Mouse (Mus musculus): Measurements from ENCODE around the gene Adtrp. TPM values are rescaled to one million over a fixed set of nuclear protein-coding genes. Genes with fewer than 3 reads are reported as not detected.

The Adtrp gene
- polyA plus RNA-seq, 1 experiment from 2014 or later = 1.3 TPM

DNA sequence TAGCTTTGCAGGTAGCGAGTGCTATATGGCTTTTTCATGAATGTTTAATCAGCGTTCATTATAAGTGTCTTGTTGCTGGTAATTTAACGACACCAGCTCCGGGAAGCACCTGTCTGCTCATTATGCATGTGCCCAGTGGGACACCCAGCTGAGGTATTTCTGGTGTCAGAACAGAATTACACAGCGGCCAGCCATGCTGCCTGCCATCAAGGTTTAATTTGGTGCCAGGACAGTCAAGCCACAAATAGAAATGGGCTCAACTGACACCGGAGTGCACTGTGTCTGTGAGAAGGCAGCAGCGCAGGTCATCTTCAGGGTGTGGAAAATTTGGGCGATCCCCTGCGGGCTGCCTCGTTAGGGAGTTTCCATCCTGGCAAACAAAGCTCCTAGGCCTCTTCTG lies 87.0 kb downstream of the Adtrp start:
- Histone ChIP-seq H3K4me1 (peaks cover 27% of the 10 kb centered on the region), H3K4me3 (no peak overlapping the region), H3K27me3 (no peaks in the 10 kb centered on the region), H3K27ac (no peak overlapping the region), H3K9me3 (no peaks in the 10 kb centered on the region), H3K9ac (no peak overlapping the region), H3K4me2 (replicated peaks) (no peak overlapping the region), H3K36me3 (no peaks in the 10 kb centered on the region)
- no peak for ATAC-seq (ENCODE audit: low FRiP score, low read depth)
- WGBS = 35% methylated on average over 10 of the region's 10 CpGs

GRCm38 (mm10) chr13:41758550-41759465 lies 88.7 kb downstream of the Adtrp start:
- no peak for ATAC-seq (ENCODE audit: low FRiP score, low read depth)
- H3K27me3 ChIP-seq = no peaks in the 10 kb centered on the region
- no peak overlapping the region for H3K9ac ChIP-seq
- no peaks in the 10 kb centered on the region for H3K9me3 ChIP-seq
- no peak overlapping the region for H3K27ac ChIP-seq
- no peaks in the 10 kb centered on the region for H3K36me3 ChIP-seq
- peak overlapping the region; percentile 31 for H3K4me2 ChIP-seq (replicated peaks)
- 38% methylated on average over 19 of the region's 19 CpGs for WGBS
- H3K4me1 ChIP-seq = peaks cover 27% of the 10 kb centered on the region
- no peak overlapping the region for H3K4me3 ChIP-seq

GRCm38 (mm10) chr13:41753114-41753513 lies 94.4 kb downstream of the Adtrp start:
- ATAC-seq (ENCODE audit: low FRiP score, low read depth) = no peak
- Histone ChIP-seq H3K4me3 (no peak overlapping the region), H3K27ac (no peak overlapping the region), H3K4me1 (no peaks in the 10 kb centered on the region), H3K9me3 (no peaks in the 10 kb centered on the region), H3K36me3 (no peaks in the 10 kb centered on the region), H3K9ac (no peak overlapping the region), H3K4me2 (replicated peaks) (no peak overlapping the region), H3K27me3 (no peaks in the 10 kb centered on the region)
- 81% methylated on average over 5 of the region's 5 CpGs for WGBS

DNA sequence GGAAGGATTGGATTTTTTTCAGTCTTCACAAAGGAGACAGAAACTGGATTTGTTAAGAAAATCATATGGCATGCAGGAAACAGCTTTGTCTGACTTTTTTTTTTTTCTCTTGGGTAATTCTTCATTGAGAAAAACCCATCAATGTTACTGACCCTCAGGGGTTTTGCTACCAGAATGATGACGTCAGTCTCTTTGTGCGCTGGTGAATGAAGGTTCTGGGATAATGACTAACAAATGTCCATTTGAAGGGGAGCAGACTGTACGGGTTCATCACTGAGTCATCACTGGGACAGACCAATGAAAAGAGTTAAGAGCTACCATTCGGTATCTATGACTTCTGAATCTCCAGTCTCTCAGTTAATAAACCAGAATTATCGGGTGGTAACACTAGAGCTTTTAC lies 97.0 kb downstream of the Adtrp start:
- Histone ChIP-seq H3K9me3 (no peaks in the 10 kb centered on the region), H3K4me2 (replicated peaks) (no peak overlapping the region)

DNA sequence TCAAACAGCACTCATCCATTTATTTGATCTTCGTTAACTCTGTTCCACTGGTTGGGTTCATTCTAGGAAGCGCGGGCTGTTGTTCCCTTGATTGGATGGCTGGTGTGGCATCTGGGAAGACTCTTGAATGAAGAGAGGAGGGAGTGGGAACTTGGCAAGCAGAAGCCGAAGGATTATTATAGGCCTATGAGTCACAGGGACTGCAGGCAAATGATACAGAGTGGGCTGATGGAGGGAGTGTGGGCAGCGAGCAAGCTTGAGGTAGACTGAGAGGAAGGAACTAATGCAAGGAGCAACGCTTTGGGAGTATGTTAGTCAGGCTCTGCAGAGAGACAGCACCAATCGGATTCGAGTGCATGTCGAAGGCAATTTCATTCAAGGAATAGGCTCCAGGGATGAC lies 98.6 kb downstream of the Adtrp start:
- Histone ChIP-seq H3K36me3 (no peaks in the 10 kb centered on the region), H3K4me1 (no peaks in the 10 kb centered on the region), H3K9ac (no peak overlapping the region), H3K4me2 (replicated peaks) (no peak overlapping the region), H3K9me3 (no peaks in the 10 kb centered on the region), H3K27me3 (no peaks in the 10 kb centered on the region), H3K4me3 (no peak overlapping the region), H3K27ac (no peak overlapping the region)
- no peak for ATAC-seq (ENCODE audit: low FRiP score, low read depth)
- 84% methylated on average over 9 of the region's 9 CpGs for WGBS

More for the DNA sequence above, 97.0 kb downstream of the Adtrp start:
- Histone ChIP-seq H3K4me3 (no peak overlapping the region), H3K27ac (no peak overlapping the region), H3K27me3 (no peaks in the 10 kb centered on the region), H3K36me3 (no peaks in the 10 kb centered on the region), H3K9ac (no peak overlapping the region), H3K4me1 (no peaks in the 10 kb centered on the region)
- 49% methylated on average over 5 of the region's 5 CpGs for WGBS
- ATAC-seq (ENCODE audit: low FRiP score, low read depth) = no peak

DNA sequence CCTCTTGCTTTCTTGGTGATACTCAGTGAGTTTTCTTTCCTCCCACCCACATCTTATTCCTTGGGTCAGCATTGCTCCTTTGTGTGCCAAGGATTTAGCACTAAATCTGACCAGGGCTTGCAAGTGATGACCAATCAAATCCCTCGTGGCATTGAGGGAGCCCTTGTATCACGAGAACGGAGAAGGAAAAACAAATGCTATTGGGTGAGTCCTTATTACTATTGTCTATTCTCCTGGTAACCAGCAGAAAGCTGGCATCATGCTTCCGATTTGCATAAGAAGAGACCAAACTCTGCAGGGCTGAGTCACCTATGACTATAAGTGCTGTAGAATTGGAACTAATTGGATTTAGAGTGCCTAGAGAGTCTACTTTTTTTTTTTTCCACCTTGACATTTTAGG lies 99.8 kb downstream of the Adtrp start:
- Histone ChIP-seq H3K9ac (no peak overlapping the region), H3K9me3 (no peaks in the 10 kb centered on the region), H3K36me3 (no peaks in the 10 kb centered on the region), H3K4me3 (no peak overlapping the region), H3K27ac (no peak overlapping the region), H3K4me1 (no peaks in the 10 kb centered on the region), H3K4me2 (replicated peaks) (no peak overlapping the region), H3K27me3 (no peaks in the 10 kb centered on the region)
- ATAC-seq (ENCODE audit: low FRiP score, low read depth) = no peak
- 85% methylated on average over 4 of the region's 4 CpGs for WGBS

DNA sequence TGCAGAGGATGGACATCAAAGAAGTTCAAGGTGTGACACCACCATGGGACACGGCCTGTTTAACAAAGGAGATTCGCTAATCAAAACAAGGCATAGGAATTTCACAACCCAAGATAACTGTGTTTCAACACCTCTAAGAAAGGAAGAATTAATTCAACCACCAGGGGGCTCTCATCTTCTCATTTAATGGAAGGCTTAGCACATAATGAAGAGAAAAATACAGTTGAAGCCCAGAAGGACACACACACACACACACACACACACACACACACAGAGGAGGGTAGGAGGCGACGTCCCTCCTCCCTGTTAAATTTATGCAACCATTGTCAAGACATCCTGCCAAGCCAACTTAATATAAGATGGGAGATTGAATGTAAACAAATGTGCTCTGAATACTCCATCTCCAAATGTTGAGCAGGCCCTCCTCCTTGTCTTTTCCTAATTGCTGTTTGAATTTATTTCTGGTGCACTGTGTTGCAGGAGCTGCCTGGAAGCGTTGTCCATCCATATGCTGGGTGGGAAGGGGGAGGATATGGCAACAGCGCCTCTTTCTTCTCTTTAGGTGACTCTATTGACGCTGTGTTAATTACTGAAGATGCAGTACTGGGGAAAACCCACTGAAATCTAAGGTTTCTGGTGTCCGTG lies 100.4 kb downstream of the Adtrp start:
- 54% methylated on average over 8 of the region's 8 CpGs for WGBS
- Histone ChIP-seq H3K27ac (no peak overlapping the region), H3K4me1 (no peaks in the 10 kb centered on the region), H3K9me3 (no peaks in the 10 kb centered on the region), H3K4me3 (no peak overlapping the region), H3K4me2 (replicated peaks) (no peak overlapping the region), H3K27me3 (no peaks in the 10 kb centered on the region), H3K9ac (no peak overlapping the region), H3K36me3 (no peaks in the 10 kb centered on the region)
- ATAC-seq (ENCODE audit: low FRiP score, low read depth) = no peak

GRCm38 (mm10) chr13:41740456-41741085 lies 106.9 kb downstream of the Adtrp start:
- Histone ChIP-seq H3K4me1 (peaks cover 14% of the 10 kb centered on the region; the same call in 1 of the 2 replicates), H3K36me3 (no peaks in the 10 kb centered on the region), H3K4me2 (replicated peaks) (no peak overlapping the region), H3K9me3 (no peaks in the 10 kb centered on the region), H3K4me3 (no peak overlapping the region), H3K27me3 (no peaks in the 10 kb centered on the region), H3K27ac (no peak overlapping the region), H3K9ac (no peak overlapping the region)
- no peak for ATAC-seq (ENCODE audit: low FRiP score, low read depth)
- 76% methylated on average over 5 of the region's 5 CpGs for WGBS

GRCm38 (mm10) chr13:41737628-41738309 lies 109.7 kb downstream of the Adtrp start:
- Histone ChIP-seq H3K4me3 (no peak overlapping the region), H3K9ac (no peak overlapping the region), H3K27me3 (no peaks in the 10 kb centered on the region), H3K9me3 (no peaks in the 10 kb centered on the region), H3K4me2 (replicated peaks) (no peak overlapping the region), H3K27ac (no peak overlapping the region; the same call in 1 of the 2 replicates), H3K4me1 (peaks cover 15% of the 10 kb centered on the region; the same call in 1 of the 2 replicates), H3K36me3 (no peaks in the 10 kb centered on the region)
- ATAC-seq (ENCODE audit: low FRiP score, low read depth) = 0 out of 2 replicates have a peak, but pooled peaks have one; percentile 15
- WGBS = 63% methylated on average over 10 of the region's 10 CpGs

DNA sequence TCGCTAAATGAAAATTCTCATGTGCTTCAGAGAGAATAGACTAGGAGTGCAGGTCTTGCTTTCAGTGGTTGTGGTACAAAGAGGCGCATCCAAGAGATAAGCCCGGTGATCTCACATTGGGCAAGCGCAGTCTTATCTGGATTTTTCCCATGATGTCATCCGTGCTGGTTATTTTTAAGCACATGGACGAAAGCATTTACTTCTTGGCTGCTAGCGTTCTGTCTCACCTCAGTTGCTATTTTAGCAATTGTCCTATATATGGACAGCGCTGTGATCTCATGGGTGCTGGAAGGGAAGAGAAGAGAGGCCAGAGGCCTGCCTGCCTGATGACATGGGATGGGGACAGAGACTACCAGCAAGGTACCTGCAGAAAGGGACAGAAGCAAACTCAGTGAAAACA lies 117.8 kb downstream of the Adtrp start:
- ATAC-seq (ENCODE audit: low FRiP score, low read depth) = no peak
- Histone ChIP-seq H3K9ac (no peak overlapping the region), H3K4me1 (no peaks in the 10 kb centered on the region), H3K9me3 (no peaks in the 10 kb centered on the region), H3K27me3 (no peaks in the 10 kb centered on the region), H3K27ac (no peak overlapping the region), H3K36me3 (no peaks in the 10 kb centered on the region), H3K4me2 (replicated peaks) (no peak overlapping the region), H3K4me3 (no peak overlapping the region)
- WGBS = 92% methylated on average over 8 of the region's 8 CpGs

DNA sequence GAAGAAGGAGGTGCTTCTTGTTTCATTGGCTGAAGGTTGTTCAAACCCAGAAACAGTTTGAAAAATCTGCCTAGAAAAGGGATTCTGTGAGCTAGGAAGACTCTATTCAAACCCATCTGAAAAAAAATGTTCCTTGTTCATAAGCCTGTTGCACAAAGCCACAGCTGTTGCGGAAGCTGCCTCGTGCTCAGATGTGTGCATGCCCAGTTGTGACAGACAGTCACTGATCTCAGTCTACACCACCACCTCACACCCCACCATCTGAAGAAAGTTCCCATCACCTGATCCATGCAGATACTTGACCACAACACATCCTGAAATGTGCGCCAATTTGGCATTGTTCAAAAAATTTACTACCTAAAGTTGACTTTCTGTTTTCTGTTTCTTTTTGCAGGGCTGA lies 119.7 kb downstream of the Adtrp start:
- Histone ChIP-seq H3K9me3 (no peaks in the 10 kb centered on the region), H3K4me2 (replicated peaks) (no peak overlapping the region), H3K4me3 (no peak overlapping the region), H3K36me3 (no peaks in the 10 kb centered on the region), H3K27me3 (no peaks in the 10 kb centered on the region), H3K4me1 (no peaks in the 10 kb centered on the region), H3K27ac (no peak overlapping the region), H3K9ac (no peak overlapping the region)
- ATAC-seq (ENCODE audit: low FRiP score, low read depth) = no peak
- WGBS = 86% methylated on average over 3 of the region's 3 CpGs

DNA sequence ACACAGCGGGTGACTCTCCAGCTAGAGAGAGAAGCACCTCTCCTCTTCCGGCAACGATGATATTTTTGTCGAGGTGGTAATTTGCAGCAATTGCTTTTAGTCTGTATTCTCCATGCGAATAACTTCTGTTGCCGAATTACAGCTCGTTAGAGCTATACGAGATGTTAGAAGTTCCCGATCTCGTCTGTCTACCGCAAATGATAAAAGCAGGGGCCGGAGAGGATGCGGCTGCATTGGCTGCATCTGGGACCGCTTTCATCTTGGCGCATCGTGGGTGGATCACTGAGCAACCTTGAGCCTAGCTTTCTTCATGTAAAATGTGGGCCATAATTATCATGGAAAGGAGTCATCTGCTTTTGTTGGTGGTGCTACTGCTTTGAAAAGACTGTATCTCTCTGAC lies 128.2 kb downstream of the Adtrp start:
- Histone ChIP-seq H3K27ac (no peak overlapping the region), H3K4me3 (no peak overlapping the region), H3K9me3 (no peaks in the 10 kb centered on the region), H3K9ac (no peak overlapping the region), H3K4me2 (replicated peaks) (no peak overlapping the region), H3K27me3 (no peaks in the 10 kb centered on the region), H3K4me1 (no peaks in the 10 kb centered on the region), H3K36me3 (no peaks in the 10 kb centered on the region)
- 88% methylated on average over 16 of the region's 16 CpGs for WGBS
- ATAC-seq (ENCODE audit: low FRiP score, low read depth) = no peak
